Mouse (Mus musculus) forebrain, embryonic 12.5 days (tissue): Measurements from ENCODE around the gene Gm10024. TPM values are rescaled to one million over a fixed set of nuclear protein-coding genes. Genes with fewer than 3 reads are reported as not detected.
"Not testable (repeated sequence)": the region's sequence is repeated elsewhere in the genome, so short reads cannot be mapped to it uniquely, and the experiment has no call there.

Experiments
- ATAC-seq: fragments of 200-750 bp; cut with Nextera tagmentation; 2 replicates; pipeline ENCODE4 v1.8.0; 2017; ENCODE audit warnings: moderate TSS enrichment; ENCODE audit not compliant: low FRiP score
- H3K27ac ChIP-seq: fragments of 300-500 bp; sonication (generic); 2 replicates; pipeline ENCODE4 v1.5.1; 2016; ENCODE audit warnings: mild to moderate bottlenecking
- H3K27me3 ChIP-seq: fragments of 300-500 bp; sonication (generic); 2 replicates; pipeline ENCODE4 v1.6.1; 2016; ENCODE audit warnings: mild to moderate bottlenecking
- H3K36me3 ChIP-seq: fragments of 300-500 bp; sonication (generic); replicated peaks from 2 replicates; pipeline ENCODE4 v1.6.1; 2016; ENCODE audit warnings: mild to moderate bottlenecking
- H3K4me1 ChIP-seq: fragments of 300-500 bp; sonication (generic); 2 replicates; pipeline ENCODE4 v1.6.1; 2016
- H3K4me2 ChIP-seq: fragments of 300-500 bp; sonication (generic); 2 replicates; pipeline ENCODE4 v1.6.1; 2016; ENCODE audit warnings: mild to moderate bottlenecking, moderate library complexity
- H3K4me3 ChIP-seq: fragments of 300-500 bp; sonication (generic); replicated peaks from 2 replicates; pipeline ENCODE4 v1.5.1; 2016; ENCODE audit warnings: mild to moderate bottlenecking
- H3K9ac ChIP-seq: fragments of 300-500 bp; sonication (generic); 2 replicates; pipeline ENCODE4 v1.6.1; 2016; ENCODE audit warnings: mild to moderate bottlenecking
- H3K9me3 ChIP-seq: fragments of 300-500 bp; sonication (generic); 2 replicates; pipeline ENCODE4 v1.6.1; 2016
- WGBS: fragments of 180-500 bp; shearing (Covaris S2); methylation state at CpG from one replicate; pipeline ENCODE4 v1.1.7; 2016; 5-methylcytosine and 5-hydroxymethylcytosine counted together
- polyA plus RNA-seq: library from polyadenylated mRNA; unstranded; fragments of >200 nt; fragmentation: Nextera tagmentation; extraction: Ambion mirVana; gene quantifications from 2 replicates; pipeline ENCODE4 v1.2.1, GENCODE M21; 2016

Gm10024 gene
- polyA plus RNA-seq, 1 experiment from 2014 or later = not detected

DNA sequence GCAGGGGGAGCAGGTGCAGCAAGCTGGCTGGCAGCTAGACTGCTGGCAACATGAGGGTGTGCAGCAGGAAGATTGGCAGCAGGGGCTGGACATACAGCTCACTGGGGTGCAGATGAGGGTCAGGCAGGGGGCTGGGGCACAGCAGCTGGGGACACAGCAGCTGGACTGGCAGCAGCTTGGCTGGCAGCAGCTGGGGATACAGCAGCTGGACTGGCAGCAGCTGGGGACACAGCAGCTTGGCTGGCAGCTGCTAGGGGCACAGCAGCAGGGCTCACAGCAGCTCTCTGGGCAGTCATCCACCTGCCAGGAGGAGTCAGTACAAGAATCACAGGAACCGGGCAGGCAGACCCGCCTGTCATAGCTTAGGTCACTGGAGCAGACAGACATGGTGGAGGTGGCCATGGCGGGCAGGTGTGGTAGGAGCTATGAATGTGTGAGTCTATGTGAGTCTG, 20.9 kb upstream of the Gm10024 start, which contains the start of gene Gm19402:
Gene Gm19402, minus strand, starts transcription at position 402 of the 452 bp plus-strand sequence.
- ATAC-seq, H3K36me3 ChIP-seq, H3K4me2 ChIP-seq, H3K4me3 ChIP-seq, H3K9ac ChIP-seq, H3K9me3 ChIP-seq: not testable (repeated sequence)
- peaks cover 25% of the 10 kb centered on the region for H3K27me3 ChIP-seq
- peaks cover 22% of the 10 kb centered on the region for H3K4me1 ChIP-seq
- 62% methylated on average over 3 of the region's 3 CpGs for WGBS
- H3K27ac ChIP-seq = peak within 1 kb of the TSS; percentile 36; the same call in 1 of the 2 replicates

- Histone ChIP-seq H3K4me3 (no peak within 1 kb of the TSS), H3K36me3 (no peaks in the 10 kb centered on the region)
- 36% methylated on average over 4 of the region's 4 CpGs for WGBS
Measured at GRCm38 (mm10) chr10:77697133-77697532, 14.1 kb upstream of the Gm10024 start, which contains the start of gene Gm9508. Gene Gm9508 (minus strand): TSS chr10:77697233.

DNA sequence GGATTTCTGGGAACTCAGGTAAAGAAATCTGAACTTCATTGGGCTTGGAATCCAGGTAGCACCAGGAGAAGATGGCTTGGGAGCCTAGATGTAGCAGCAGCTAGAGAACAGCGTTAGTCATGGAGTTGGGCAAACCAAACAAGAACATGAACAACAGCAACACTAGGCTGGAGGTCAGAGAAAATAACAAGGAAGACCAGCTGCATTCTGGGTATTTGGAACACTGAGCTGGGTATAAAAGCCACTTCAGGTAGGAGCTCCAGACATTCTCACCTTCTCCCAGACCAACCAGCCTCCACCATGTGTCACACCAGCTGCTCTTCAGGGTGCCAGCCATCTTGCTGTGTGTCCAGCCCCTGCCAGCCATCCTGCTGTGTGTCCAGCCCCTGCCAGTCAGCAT, 4.9 kb upstream of the Gm10024 start, which contains the start of gene Gm10272:
Gene Gm10272, plus strand, starts transcription at position 301 of the 400 bp plus-strand sequence.
- Histone ChIP-seq H3K4me1 (no peaks in the 10 kb centered on the region), H3K36me3 (no peaks in the 10 kb centered on the region), H3K27ac (no peak within 1 kb of the TSS), H3K9me3 (peaks cover 22% of the 10 kb centered on the region), H3K27me3 (no peaks in the 10 kb centered on the region), H3K4me2 (no peak within 1 kb of the TSS), H3K4me3 (no peak within 1 kb of the TSS), H3K9ac (no peak within 1 kb of the TSS)
- WGBS = 96% methylated on average over 1 of the region's 1 CpGs
- no peak for ATAC-seq

More at GRCm38 (mm10) chr10:77697133-77697532, 14.1 kb upstream of the Gm10024 start, which contains the start of gene Gm9508:
- H3K27me3 ChIP-seq = no peaks in the 10 kb centered on the region
- no peak within 1 kb of the TSS for H3K9ac ChIP-seq
- no peaks in the 10 kb centered on the region; the same call in 1 of the 2 replicates for H3K4me1 ChIP-seq
- ATAC-seq = no peak
- no peak within 1 kb of the TSS for H3K4me2 ChIP-seq
- no peak within 1 kb of the TSS for H3K27ac ChIP-seq
- no peaks in the 10 kb centered on the region for H3K9me3 ChIP-seq

GRCm38 (mm10) chr10:77709831-77710230, 1.4 kb upstream of the Gm10024 start:
- no peak for ATAC-seq
- no peaks in the 10 kb centered on the region for H3K27me3 ChIP-seq
- no peak overlapping the region for H3K27ac ChIP-seq
- H3K36me3 ChIP-seq = no peaks in the 10 kb centered on the region
- H3K9me3 ChIP-seq = peaks cover 19% of the 10 kb centered on the region; the same call in 1 of the 2 replicates
- no peak overlapping the region for H3K4me3 ChIP-seq
- no peaks in the 10 kb centered on the region for H3K4me1 ChIP-seq
- WGBS = 75% methylated on average over 3 of the region's 3 CpGs
- no peak overlapping the region for H3K4me2 ChIP-seq
- no peak overlapping the region for H3K9ac ChIP-seq

GRCm38 (mm10) chr10:77713734-77714133, 2.5 kb downstream of the Gm10024 start:
- 79% methylated on average over 4 of the region's 4 CpGs for WGBS
- Histone ChIP-seq H3K27me3 (no peaks in the 10 kb centered on the region), H3K27ac (no peak overlapping the region), H3K4me1 (no peaks in the 10 kb centered on the region), H3K9me3 (0 out of 2 replicates have a peak, but pooled peaks cover 9% of the 10 kb centered on the region), H3K36me3 (no peaks in the 10 kb centered on the region), H3K4me2 (no peak overlapping the region), H3K9ac (no peak overlapping the region), H3K4me3 (no peak overlapping the region)
- no peak for ATAC-seq

DNA sequence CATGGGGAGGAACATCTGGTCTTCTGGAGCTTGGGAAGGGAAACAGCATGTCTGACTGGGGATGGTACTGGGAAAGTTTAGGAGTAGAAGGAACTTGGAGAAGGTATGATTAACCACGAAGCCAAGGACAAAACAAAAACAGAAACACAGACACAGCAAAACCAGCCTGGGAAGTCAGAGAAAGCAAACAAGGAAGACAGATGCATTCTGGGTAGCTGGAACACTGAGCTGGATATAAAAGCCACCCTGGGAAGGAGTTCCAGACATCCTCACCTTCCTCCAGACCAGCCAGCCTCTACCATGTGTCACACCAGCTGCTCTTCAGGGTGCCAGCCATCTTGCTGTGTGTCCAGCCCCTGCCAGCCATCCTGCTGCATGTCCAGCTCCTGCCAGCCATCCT, 4.2 kb downstream of the Gm10024 start, which contains the start of gene Gm10142:
Gene Gm10142, plus strand, starts transcription at position 301 of the 400 bp plus-strand sequence.
- WGBS = 96% methylated on average over 1 of the region's 1 CpGs

DNA sequence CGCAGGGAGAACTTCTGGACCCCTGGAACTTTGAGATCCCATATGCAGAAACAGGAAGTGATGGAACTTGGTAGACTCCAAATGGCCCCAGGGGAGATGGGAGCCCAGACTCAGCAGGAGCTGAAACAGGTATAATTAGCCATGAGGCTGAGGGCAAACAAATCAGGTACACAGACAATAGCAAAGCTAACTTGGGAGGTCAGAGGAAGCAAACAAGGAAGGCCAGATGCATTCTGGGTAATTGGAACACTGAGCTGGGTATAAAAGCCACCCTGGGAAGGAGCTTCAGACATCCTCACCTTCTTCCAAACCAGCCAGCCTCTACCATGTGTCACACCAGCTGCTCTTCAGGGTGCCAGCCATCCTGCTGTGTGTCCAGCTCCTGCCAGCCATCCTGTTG, 9.0 kb downstream of the Gm10024 start, which contains the start of gene Krtap12-1:
Gene Krtap12-1, plus strand, starts transcription at position 301 of the 400 bp plus-strand sequence.
- ATAC-seq, H3K27ac ChIP-seq: not testable (repeated sequence)
- 88% methylated on average over 1 of the region's 1 CpGs for WGBS

More for the DNA sequence above, 4.2 kb downstream of the Gm10024 start, which contains the start of gene Gm10142:
- H3K27me3 ChIP-seq = no peaks in the 10 kb centered on the region
- H3K4me3 ChIP-seq = no peak within 1 kb of the TSS
- H3K4me1 ChIP-seq = no peaks in the 10 kb centered on the region
- no peak for ATAC-seq
- no peaks in the 10 kb centered on the region for H3K36me3 ChIP-seq
- no peak within 1 kb of the TSS for H3K4me2 ChIP-seq
- H3K27ac ChIP-seq = no peak within 1 kb of the TSS
- H3K9ac ChIP-seq = no peak within 1 kb of the TSS
- H3K9me3 ChIP-seq = 0 out of 2 replicates have a peak, but pooled peaks cover 11% of the 10 kb centered on the region

GRCm38 (mm10) chr10:77724855-77725254, 13.6 kb downstream of the Gm10024 start:
- no peaks in the 10 kb centered on the region for H3K4me1 ChIP-seq
- H3K9ac ChIP-seq = no peak overlapping the region
- no peaks in the 10 kb centered on the region for H3K36me3 ChIP-seq
- H3K27ac ChIP-seq = no peak overlapping the region
- H3K4me2 ChIP-seq = no peak overlapping the region
- no peak for ATAC-seq
- 76% methylated on average over 8 of the region's 8 CpGs for WGBS
- H3K27me3 ChIP-seq = no peaks in the 10 kb centered on the region
- no peak overlapping the region for H3K4me3 ChIP-seq
- 0 out of 2 replicates have a peak, but pooled peaks cover 4% of the 10 kb centered on the region for H3K9me3 ChIP-seq

More for the DNA sequence above, 9.0 kb downstream of the Gm10024 start, which contains the start of gene Krtap12-1:
- H3K4me1 ChIP-seq, H3K9me3 ChIP-seq, H3K36me3 ChIP-seq, H3K4me3 ChIP-seq, H3K4me2 ChIP-seq, H3K9ac ChIP-seq, H3K27me3 ChIP-seq: not testable (repeated sequence)

DNA sequence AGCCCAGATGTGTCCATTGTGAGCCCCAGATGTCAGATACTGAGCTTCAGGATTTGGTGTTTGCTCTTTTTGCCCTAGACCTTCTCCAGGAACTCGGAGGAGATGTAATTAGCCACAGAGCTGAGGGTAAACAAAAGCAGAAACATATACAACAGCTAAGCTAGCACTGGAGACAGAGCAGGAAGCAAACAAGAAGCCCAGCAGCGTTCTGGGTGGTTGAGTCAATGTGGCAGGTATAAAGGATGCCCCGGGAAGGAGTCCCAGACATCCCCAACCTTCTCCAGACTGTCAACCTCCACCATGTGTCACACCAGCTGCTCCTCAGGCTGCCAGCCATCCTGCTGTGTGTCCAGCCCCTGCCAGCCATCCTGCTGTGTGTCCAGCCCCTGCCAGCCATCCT, 14.9 kb downstream of the Gm10024 start, which contains the start of gene Gm10100:
Gene Gm10100, plus strand, starts transcription at position 301 of the 400 bp plus-strand sequence.
- Histone ChIP-seq H3K9ac (no peak within 1 kb of the TSS), H3K9me3 (no peaks in the 10 kb centered on the region), H3K4me1 (no peaks in the 10 kb centered on the region), H3K4me2 (no peak within 1 kb of the TSS), H3K27me3 (no peaks in the 10 kb centered on the region), H3K36me3 (no peaks in the 10 kb centered on the region), H3K4me3 (no peak within 1 kb of the TSS), H3K27ac (no peak within 1 kb of the TSS)
- WGBS = 32% methylated on average over 3 of the region's 3 CpGs
- no peak for ATAC-seq

DNA sequence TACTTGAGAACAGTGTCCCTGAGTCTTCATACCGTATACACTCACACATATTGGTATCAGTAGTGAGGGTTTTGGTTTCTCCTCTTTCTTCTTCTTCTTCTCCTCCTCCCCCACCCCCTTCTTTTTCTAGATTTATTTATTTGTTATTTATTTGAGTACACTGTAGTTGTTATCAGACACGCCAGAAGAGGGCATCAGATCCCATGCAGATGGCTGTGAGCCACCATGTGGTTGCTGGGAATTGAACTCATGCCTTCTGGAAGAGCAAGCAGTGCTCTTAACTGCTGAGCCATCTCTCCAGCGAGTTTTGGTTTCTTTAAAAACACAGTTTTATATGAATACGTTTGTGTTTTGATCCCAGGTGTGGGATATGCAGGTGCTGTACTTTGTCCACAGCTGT, 17.0 kb downstream of the Gm10024 start:
- no peak overlapping the region for H3K4me2 ChIP-seq
- no peak overlapping the region for H3K9ac ChIP-seq
- H3K27me3 ChIP-seq = no peaks in the 10 kb centered on the region
- H3K4me3 ChIP-seq = no peak overlapping the region
- no peaks in the 10 kb centered on the region for H3K36me3 ChIP-seq
- ATAC-seq = no peak
- H3K9me3 ChIP-seq = no peaks in the 10 kb centered on the region
- H3K27ac ChIP-seq = no peak overlapping the region
- H3K4me1 ChIP-seq = no peaks in the 10 kb centered on the region
- 63% methylated on average over 4 of the region's 4 CpGs for WGBS

DNA sequence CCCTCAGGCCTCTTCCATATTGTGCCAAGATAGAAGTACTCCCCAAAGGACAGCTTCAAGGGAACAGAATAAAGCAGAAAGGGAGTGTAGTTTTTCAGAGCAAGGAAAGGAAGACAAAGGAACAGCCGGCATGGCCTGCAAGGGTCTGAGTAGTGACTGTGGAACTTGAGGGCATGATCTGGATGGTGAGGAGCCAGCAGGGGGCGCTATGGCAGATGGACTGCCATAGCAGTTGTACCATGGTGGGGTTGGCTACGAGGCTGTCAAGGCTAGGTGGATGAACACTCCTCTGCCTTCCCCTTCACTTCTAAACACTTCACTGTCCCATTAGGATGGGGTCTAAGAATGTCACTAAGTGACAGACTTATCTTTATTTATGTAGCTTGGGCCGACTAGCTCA, 18.0 kb downstream of the Gm10024 start:
- WGBS = 59% methylated on average over 4 of the region's 4 CpGs
- Histone ChIP-seq H3K4me2 (no peak overlapping the region), H3K9ac (no peak overlapping the region), H3K9me3 (no peaks in the 10 kb centered on the region), H3K27ac (no peak overlapping the region), H3K4me1 (no peaks in the 10 kb centered on the region), H3K27me3 (no peaks in the 10 kb centered on the region), H3K36me3 (no peaks in the 10 kb centered on the region), H3K4me3 (no peak overlapping the region)
- no peak for ATAC-seq

GRCm38 (mm10) chr10:77735928-77736327, 24.7 kb downstream of the Gm10024 start:
- peaks cover 12% of the 10 kb centered on the region for H3K4me1 ChIP-seq
- H3K4me2 ChIP-seq = no peak overlapping the region
- H3K4me3 ChIP-seq = no peak overlapping the region
- 82% methylated on average over 1 of the region's 1 CpGs for WGBS
- ATAC-seq = no peak
- no peaks in the 10 kb centered on the region for H3K27me3 ChIP-seq
- H3K9me3 ChIP-seq = no peaks in the 10 kb centered on the region
- no peak overlapping the region for H3K27ac ChIP-seq
- H3K9ac ChIP-seq = no peak overlapping the region
- no peaks in the 10 kb centered on the region for H3K36me3 ChIP-seq

- Histone ChIP-seq H3K36me3 (no peaks in the 10 kb centered on the region), H3K27me3 (no peaks in the 10 kb centered on the region), H3K4me3 (no peak overlapping the region), H3K9me3 (no peaks in the 10 kb centered on the region), H3K9ac (no peak overlapping the region), H3K27ac (no peak overlapping the region), H3K4me2 (no peak overlapping the region), H3K4me1 (peaks cover 17% of the 10 kb centered on the region)
- 93% methylated on average over 4 of the region's 4 CpGs for WGBS
- ATAC-seq = no peak
Measured at GRCm38 (mm10) chr10:77738929-77739328, 27.7 kb downstream of the Gm10024 start.
